Mouse (Mus musculus) liver, postnatal 0 days (tissue): ENCODE results near the gene Sec14l3. TPM values are rescaled to one million over a fixed set of nuclear protein-coding genes. Genes with fewer than 3 reads are reported as not detected.

Source experiments
- ATAC-seq: fragments of 200-750 bp; cut with Nextera tagmentation; 2 replicates; pipeline ENCODE4 v1.8.0; 2017; ENCODE audit warnings: mild to moderate bottlenecking, moderate library complexity
- DNase-seq: peaks from one replicate; pipeline ENCODE4 v3.0.0-alpha.2; 2016
- H3K27ac ChIP-seq: fragments of 300-500 bp; sonication (generic); 2 replicates; pipeline ENCODE4 v1.5.1; 2014; ENCODE audit warnings: antibody characterized with exemption, moderate library complexity, mild to moderate bottlenecking, low read depth
- H3K27me3 ChIP-seq: fragments of 300-500 bp; sonication (generic); 2 replicates; pipeline ENCODE4 v1.6.1; 2014; ENCODE audit warnings: low read length, control low read depth, mixed read lengths; ENCODE audit not compliant: insufficient read depth
- H3K36me3 ChIP-seq: fragments of 300-500 bp; sonication (generic); replicated peaks from 2 replicates; pipeline ENCODE4 v1.6.1; 2014; ENCODE audit warnings: mild to moderate bottlenecking, control low read depth, low read length, moderate library complexity, mixed read lengths; ENCODE audit not compliant: insufficient read depth
- H3K4me1 ChIP-seq: fragments of 300-500 bp; sonication (generic); 2 replicates; pipeline ENCODE4 v1.6.1; 2014; ENCODE audit warnings: antibody characterized with exemption, mild to moderate bottlenecking, control low read depth; ENCODE audit not compliant: insufficient read depth
- H3K4me2 ChIP-seq: fragments of 300-500 bp; sonication (generic); 2 replicates; pipeline ENCODE4 v1.6.1; 2014; ENCODE audit warnings: low read depth, mild to moderate bottlenecking, low read length, moderate library complexity, mixed read lengths
- H3K4me3 ChIP-seq: fragments of 300-500 bp; sonication (generic); 2 replicates; pipeline ENCODE4 v1.5.1; 2014; ENCODE audit warnings: low read depth, low read length
- H3K9ac ChIP-seq: fragments of 300-500 bp; sonication (generic); replicated peaks from 2 replicates; pipeline ENCODE4 v1.6.1; 2014; ENCODE audit warnings: mild to moderate bottlenecking, moderate library complexity
- H3K9me3 ChIP-seq: fragments of 300-500 bp; sonication (generic); 2 replicates; pipeline ENCODE4 v1.6.1; 2016; ENCODE audit warnings: mild to moderate bottlenecking, control low read depth, low read length, mixed read lengths
- CTCF ChIP-seq: sonication (generic); IDR thresholded peaks from 2 replicates; pipeline ENCODE4 v1.5.1; 2016; ENCODE audit warnings: antibody characterized with exemption, low read depth
- EP300 ChIP-seq: IDR thresholded peaks from 2 replicates; pipeline ENCODE4 v1.6.1; 2016; ENCODE audit warnings: antibody characterized with exemption, low read depth, mild to moderate bottlenecking
- WGBS: fragments of 180-500 bp; shearing (Covaris S2); extraction: QIAGEN DNeasy Blood & Tissue Kit; methylation state at CpG from one replicate; pipeline ENCODE4 v1.1.7; 2014; ENCODE audit not compliant: insufficient replicate concordance; 5-methylcytosine and 5-hydroxymethylcytosine counted together
- polyA plus RNA-seq: library from polyadenylated mRNA; unstranded; fragments of >200 nt; fragmentation: Nextera tagmentation; extraction: Ambion mirVana; gene quantifications from 2 replicates; pipeline ENCODE4 v1.2.1, GENCODE M21; 2015

Sec14l3 gene
- polyA plus RNA-seq, 1 experiment from 2014 or later = not detected

- Histone ChIP-seq H3K27ac (peak overlapping the region; percentile 87), H3K4me2 (peak overlapping the region; percentile 85), H3K9me3 (no peaks in the 10 kb centered on the region; the same call in 1 of the 2 replicates), H3K4me3 (peak overlapping the region; percentile 60), H3K27me3 (no peaks in the 10 kb centered on the region), H3K36me3 (peaks cover 11% of the 10 kb centered on the region), H3K9ac (no peak overlapping the region), H3K4me1 (peaks cover 36% of the 10 kb centered on the region)
- no peak for TF ChIP-seq CTCF
- no peak for TF ChIP-seq EP300
- ATAC-seq (no peak), DNase-seq (no peak)
- WGBS = 69% methylated on average over 18 of the region's 18 CpGs
Observed at GRCm38 (mm10) chr11:4093459-4094377, 29.1 kb downstream of the Sec14l3 start.

- Histone ChIP-seq H3K4me2 (peak overlapping the region; percentile 85), H3K27me3 (no peaks in the 10 kb centered on the region), H3K36me3 (peaks cover 17% of the 10 kb centered on the region), H3K9me3 (no peaks in the 10 kb centered on the region; the same call in 1 of the 2 replicates), H3K9ac (peak overlapping the region; percentile 64), H3K27ac (peak overlapping the region; percentile 87), H3K4me1 (peaks cover 36% of the 10 kb centered on the region), H3K4me3 (peak overlapping the region; percentile 60)
- DNase-seq (peak; percentile 86), ATAC-seq (peak; percentile 21)
- TF ChIP-seq CTCF = peak; percentile 94
- no peak for TF ChIP-seq EP300
- 4% methylated on average over 24 of the region's 24 CpGs for WGBS
Observed at GRCm38 (mm10) chr11:4094378-4095170, 29.9 kb downstream of the Sec14l3 start.

GRCm38 (mm10) chr11:4095171-4096053 is 30.8 kb downstream of the Sec14l3 start, which contains the start of gene Mtfp1:
Gene Mtfp1 (minus strand): TSS chr11:4095445.
- peaks cover 17% of the 10 kb centered on the region for H3K36me3 ChIP-seq
- H3K9ac ChIP-seq = peak within 1 kb of the TSS; percentile 64
- ATAC-seq (no peak), DNase-seq (peak; percentile 71)
- peak within 1 kb of the TSS; percentile 87 for H3K27ac ChIP-seq
- peak within 1 kb of the TSS; percentile 60 for H3K4me3 ChIP-seq
- no peak for TF ChIP-seq EP300
- TF ChIP-seq CTCF = peak; percentile 35; the same call in 1 of the 2 replicates
- WGBS = 5% methylated on average over 34 of the region's 34 CpGs
- H3K4me1 ChIP-seq = peaks cover 36% of the 10 kb centered on the region
- no peaks in the 10 kb centered on the region for H3K27me3 ChIP-seq
- H3K9me3 ChIP-seq = no peaks in the 10 kb centered on the region; the same call in 1 of the 2 replicates
- peak within 1 kb of the TSS; percentile 85 for H3K4me2 ChIP-seq

GRCm38 (mm10) chr11:4096054-4096984 is 31.7 kb downstream of the Sec14l3 start:
- peaks cover 36% of the 10 kb centered on the region for H3K4me1 ChIP-seq
- DNase-seq = peak; percentile 98
- WGBS = 2% methylated on average over 45 of the region's 45 CpGs
- peak overlapping the region; percentile 87 for H3K27ac ChIP-seq
- peak; percentile 93 for ATAC-seq
- peak overlapping the region; percentile 60 for H3K4me3 ChIP-seq
- TF ChIP-seq CTCF (no peak), EP300 (peak; percentile 81; the same call in 1 of the 2 replicates)
- no peaks in the 10 kb centered on the region; the same call in 1 of the 2 replicates for H3K9me3 ChIP-seq
- peaks cover 14% of the 10 kb centered on the region for H3K36me3 ChIP-seq
- H3K4me2 ChIP-seq = peak overlapping the region; percentile 85
- no peaks in the 10 kb centered on the region for H3K27me3 ChIP-seq
- peak overlapping the region; percentile 74 for H3K9ac ChIP-seq
